11 mouse cellular contexts compared by ENCODE assay signal in the genomic region with DNA sequence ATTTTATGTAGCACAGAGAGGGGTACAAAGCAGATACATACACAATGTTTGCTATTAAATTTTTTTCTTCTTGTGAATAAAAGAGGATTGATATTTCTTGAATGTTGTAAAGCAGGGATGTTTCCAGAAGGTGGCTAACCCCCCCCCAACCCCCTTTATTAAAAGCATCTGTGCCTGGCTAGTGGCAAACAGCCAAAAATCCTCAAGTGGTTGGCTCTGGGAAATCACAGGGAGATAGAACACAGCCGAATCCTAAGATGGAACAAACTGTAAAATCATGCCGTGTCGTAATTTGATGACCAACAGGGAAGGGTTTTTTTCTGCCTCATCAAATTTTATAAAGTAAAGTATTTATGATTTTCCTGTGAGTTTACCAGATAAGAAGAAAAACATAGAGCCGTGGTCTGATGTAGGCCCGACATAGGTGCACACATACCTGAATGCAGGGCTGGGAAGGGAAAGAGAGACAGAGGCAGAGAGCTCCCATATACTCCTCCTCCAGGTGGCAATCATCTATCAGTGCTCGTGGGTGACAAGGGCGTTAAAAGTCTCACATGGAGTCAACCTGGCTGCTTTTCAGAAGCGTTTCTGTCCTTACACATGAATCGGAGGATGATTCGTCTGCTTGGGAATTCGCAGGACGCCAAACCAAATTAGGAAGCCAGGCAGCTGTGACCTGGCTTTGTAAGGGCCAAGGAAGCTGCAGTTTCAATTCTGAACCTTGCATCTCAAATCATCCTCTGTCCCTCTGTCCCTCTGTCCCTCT.
DNase-seq lines count a peak whose midpoint lies in the region; ATAC-seq and TF ChIP-seq lines count a peak whose summit lies in the region.
"Had no signal": no experiment of that assay in that cellular context is flagged by ENCODE, and none has a peak within 500 bp of the region (broad histone marks: within the 10 kb centered on the region; RNA-seq: fewer than 3 reads in every experiment).

No protein-coding gene starts in this region.

- peak; percentile 34 for DNase-seq in forebrain, postnatal 0 days
- DNase-seq in MN1 (ENCODE audit: low spot score), result peak; percentile 62
- peak; percentile 29 to 35 for DNase-seq in gastrocnemius, postnatal 36 days
- DNase-seq in adrenal gland, postnatal 4 days (ENCODE audit: low spot score in 2 of 2), result no peak
- no peak for DNase-seq in spleen, postnatal 36 days (ENCODE audit: low spot score in 2 of 2)
- no peak for DNase-seq in liver, embryonic 11.5 days (ENCODE audit: low spot score)
- DNase-seq: cerebellum, adult 8-10 months; liver, postnatal 0 days had no signal

- no peaks in the 10 kb centered on the region for H3K9me3 ChIP-seq in forebrain, postnatal 0 days (ENCODE audit: low read length)
- no peaks in the 10 kb centered on the region for H3K9me3 ChIP-seq in forebrain, embryonic 15.5 days
- no peaks in the 10 kb centered on the region for H3K9me3 ChIP-seq in intestine, embryonic 16.5 days (ENCODE audit: control insufficient read depth, low read length)
- H3K9me3 ChIP-seq in liver, embryonic 11.5 days (ENCODE audit: control insufficient read depth, low read length), result no peaks in the 10 kb centered on the region

- intact Hi-C loops in gastrocnemius, postnatal 36 days (cut with DNase I), result no loop called here

- TF ChIP-seq CTCF in forebrain, postnatal 0 days (IDR thresholded peaks at IDR 0.05; ENCODE audit: low read depth), result no peak

- no peaks in the 10 kb centered on the region for H3K36me3 ChIP-seq in forebrain, postnatal 0 days (ENCODE audit: insufficient read depth)
- H3K36me3 ChIP-seq in forebrain, embryonic 15.5 days, result no peaks in the 10 kb centered on the region
- H3K36me3 ChIP-seq in intestine, embryonic 16.5 days (ENCODE audit: control insufficient read depth, insufficient read depth, low read length), result no peaks in the 10 kb centered on the region
- H3K36me3 ChIP-seq in liver, embryonic 11.5 days (ENCODE audit: control insufficient read depth, insufficient read depth, low read length), result no peaks in the 10 kb centered on the region

- no peak overlapping the region for H3K27ac ChIP-seq in forebrain, postnatal 0 days (ENCODE audit: low read depth, low read length)
- H3K27ac ChIP-seq in forebrain, embryonic 15.5 days (replicated peaks), result no peak overlapping the region
- no peak overlapping the region for H3K27ac ChIP-seq in intestine, embryonic 16.5 days (ENCODE audit: low read length)
- H3K27ac ChIP-seq in liver, embryonic 11.5 days (ENCODE audit: low read depth, low read length), result no peak overlapping the region

- no peaks in the 10 kb centered on the region for H3K27me3 ChIP-seq in forebrain, postnatal 0 days (ENCODE audit: insufficient read depth, low read length)
- H3K27me3 ChIP-seq in forebrain, embryonic 15.5 days, result no peaks in the 10 kb centered on the region
- H3K27me3 ChIP-seq in intestine, embryonic 16.5 days (replicated peaks; ENCODE audit: control insufficient read depth, insufficient read depth, low read length), result no peaks in the 10 kb centered on the region
- H3K27me3 ChIP-seq in liver, embryonic 11.5 days (replicated peaks; ENCODE audit: control insufficient read depth, insufficient read depth, low read length), result no peaks in the 10 kb centered on the region

- no peak overlapping the region for H3K4me3 ChIP-seq in forebrain, postnatal 0 days (ENCODE audit: low read depth, low read length)
- H3K4me3 ChIP-seq in forebrain, embryonic 15.5 days, result no peak overlapping the region
- H3K4me3 ChIP-seq in intestine, embryonic 16.5 days (ENCODE audit: low read length), result no peak overlapping the region
- H3K4me3 ChIP-seq in liver, embryonic 11.5 days (ENCODE audit: low read depth, low read length), result no peak overlapping the region
- H3K4me3 ChIP-seq: myocyte had no signal

- no peak for ATAC-seq in forebrain, postnatal 0 days
- no peak for ATAC-seq in forebrain, embryonic 15.5 days (replicated peaks)
- no peak for ATAC-seq in intestine, embryonic 16.5 days
- ATAC-seq in liver, embryonic 11.5 days (replicated peaks; ENCODE audit: low FRiP score), result no peak
- ATAC-seq: liver, postnatal 0 days had no signal

- 68% methylated on average over 12 of the region's 12 CpGs for WGBS in forebrain, postnatal 0 days
- WGBS in forebrain, embryonic 15.5 days, result 74% methylated on average over 12 of the region's 12 CpGs
- WGBS in intestine, embryonic 16.5 days, result 42% methylated on average over 12 of the region's 12 CpGs
- WGBS in liver, embryonic 11.5 days, result 70% methylated on average over 12 of the region's 12 CpGs

- no peak overlapping the region for H3K9ac ChIP-seq in forebrain, postnatal 0 days
- no peak overlapping the region for H3K9ac ChIP-seq in forebrain, embryonic 15.5 days (replicated peaks)
- 0 out of 2 replicates have a peak overlapping the region, but pooled peaks have one; percentile 20 for H3K9ac ChIP-seq in intestine, embryonic 16.5 days (ENCODE audit: low read depth, low read length)
- H3K9ac ChIP-seq in liver, embryonic 11.5 days (ENCODE audit: low read depth, low read length), result no peak overlapping the region
- H3K9ac ChIP-seq: liver, postnatal 0 days had no signal

- no peak overlapping the region for H3K4me2 ChIP-seq in forebrain, postnatal 0 days (ENCODE audit: low read depth)
- no peak overlapping the region for H3K4me2 ChIP-seq in forebrain, embryonic 15.5 days (replicated peaks)
- 0 out of 2 replicates have a peak overlapping the region, but pooled peaks have one; percentile 13 for H3K4me2 ChIP-seq in intestine, embryonic 16.5 days (ENCODE audit: low read depth, low read length)
- no peak overlapping the region for H3K4me2 ChIP-seq in liver, embryonic 11.5 days

- peaks cover 4% of the 10 kb centered on the region; the same call in 1 of the 2 replicates for H3K4me1 ChIP-seq in forebrain, postnatal 0 days (ENCODE audit: insufficient read depth)
- peaks cover 13% of the 10 kb centered on the region for H3K4me1 ChIP-seq in forebrain, embryonic 15.5 days
- H3K4me1 ChIP-seq in intestine, embryonic 16.5 days (ENCODE audit: control insufficient read depth, insufficient read depth, low read length), result peaks cover 6% of the 10 kb centered on the region; the same call in 1 of the 2 replicates
- H3K4me1 ChIP-seq in liver, embryonic 11.5 days (replicated peaks; ENCODE audit: control insufficient read depth, insufficient read depth, low read length), result no peaks in the 10 kb centered on the region

Comparison
In these comparisons a context has a peak if more than half of its experiments do, and no peak if none do; other contexts are left out.
1. DNase-seq: peak in forebrain, postnatal 0 days (single experiment), MN1 (single experiment) and gastrocnemius, postnatal 36 days (2 of 2); none in adrenal gland, postnatal 4 days (0 of 2), spleen, postnatal 36 days (0 of 2) and liver, embryonic 11.5 days (single experiment).